Mouse (Mus musculus) forebrain, embryonic 15.5 days (tissue): ENCODE measurements around the gene Rap1b. TPM values are rescaled to one million over a fixed set of nuclear protein-coding genes. Genes with fewer than 3 reads are reported as not detected.

Experiments
- ATAC-seq: fragments of 200-750 bp; cut with Nextera tagmentation; replicated peaks from 2 replicates; pipeline ENCODE4 v1.8.0; 2017; ENCODE audit warnings: mild to moderate bottlenecking, moderate TSS enrichment, moderate library complexity
- H3K27ac ChIP-seq: fragments of 300-500 bp; sonication (generic); replicated peaks from 2 replicates; pipeline ENCODE4 v1.5.1; 2015; ENCODE audit warnings: mild to moderate bottlenecking, inconsistent platforms
- H3K27me3 ChIP-seq: fragments of 300-500 bp; sonication (generic); 2 replicates; pipeline ENCODE4 v1.6.1; 2015; ENCODE audit warnings: inconsistent platforms
- H3K36me3 ChIP-seq: fragments of 300-500 bp; sonication (generic); 2 replicates; pipeline ENCODE4 v1.6.1; 2015; ENCODE audit warnings: mild to moderate bottlenecking, inconsistent platforms
- H3K4me1 ChIP-seq: fragments of 300-500 bp; sonication (generic); 2 replicates; pipeline ENCODE4 v1.6.1; 2015; ENCODE audit warnings: inconsistent platforms
- H3K4me2 ChIP-seq: fragments of 300-500 bp; sonication (generic); replicated peaks from 2 replicates; pipeline ENCODE4 v1.6.1; 2015; ENCODE audit warnings: mild to moderate bottlenecking, inconsistent platforms
- H3K4me3 ChIP-seq: fragments of 300-500 bp; sonication (generic); 2 replicates; pipeline ENCODE4 v1.5.1; 2015; ENCODE audit warnings: mild to moderate bottlenecking, inconsistent platforms
- H3K9ac ChIP-seq: fragments of 300-500 bp; sonication (generic); replicated peaks from 2 replicates; pipeline ENCODE4 v1.6.1; 2015; ENCODE audit warnings: mild to moderate bottlenecking, inconsistent platforms
- H3K9me3 ChIP-seq: fragments of 300-500 bp; sonication (generic); 2 replicates; pipeline ENCODE4 v1.6.1; 2016; ENCODE audit warnings: inconsistent platforms
- WGBS: fragments of 180-500 bp; shearing (Covaris S2); methylation state at CpG from one replicate; pipeline ENCODE4 v1.1.7; 2015; ENCODE audit warnings: mixed read lengths; 5-methylcytosine and 5-hydroxymethylcytosine counted together
- polyA plus RNA-seq: library from polyadenylated mRNA; unstranded; fragments of >200 nt; fragmentation: Nextera tagmentation; extraction: Ambion mirVana; gene quantifications from 2 replicates; pipeline ENCODE4 v1.2.1, GENCODE M21; 2015

Gene Rap1b
- polyA plus RNA-seq, 1 experiment from 2014 or later, result 138 TPM

- Histone ChIP-seq H3K27ac (no peak overlapping the region), H3K4me1 (no peaks in the 10 kb centered on the region), H3K9me3 (no peaks in the 10 kb centered on the region), H3K4me2 (no peak overlapping the region), H3K4me3 (no peak overlapping the region), H3K36me3 (no peaks in the 10 kb centered on the region), H3K9ac (no peak overlapping the region), H3K27me3 (no peaks in the 10 kb centered on the region)
- ATAC-seq, result no peak
- 90% methylated on average over 10 of the region's 10 CpGs for WGBS
These were observed 6.9 kb upstream of the Rap1b start for GRCm38 (mm10) chr10:117852648-117853192.

- Histone ChIP-seq H3K9me3 (no peaks in the 10 kb centered on the region), H3K9ac (no peak overlapping the region), H3K4me1 (peaks cover 17% of the 10 kb centered on the region), H3K27me3 (no peaks in the 10 kb centered on the region), H3K27ac (no peak overlapping the region), H3K36me3 (no peaks in the 10 kb centered on the region), H3K4me3 (no peak overlapping the region), H3K4me2 (no peak overlapping the region)
- 34% methylated on average over 3 of the region's 3 CpGs for WGBS
- no peak for ATAC-seq
These were observed 3.1 kb upstream of the Rap1b start for GRCm38 (mm10) chr10:117848981-117849380.

- Histone ChIP-seq H3K9me3 (no peaks in the 10 kb centered on the region), H3K4me1 (peaks cover 24% of the 10 kb centered on the region), H3K4me3 (peak overlapping the region; percentile 85), H3K9ac (peak overlapping the region; percentile 88; the same call in 1 of the 2 replicates), H3K4me2 (peak overlapping the region; percentile 47), H3K36me3 (no peaks in the 10 kb centered on the region), H3K27me3 (no peaks in the 10 kb centered on the region), H3K27ac (peak overlapping the region; percentile 98; the same call in 1 of the 2 replicates)
- ATAC-seq, result no peak
- WGBS, result 38% methylated on average over 9 of the region's 9 CpGs
These were observed 961 bp upstream of the Rap1b start for GRCm38 (mm10) chr10:117846796-117847195.

GRCm38 (mm10) chr10:117846260-117846632, 411 bp upstream of the Rap1b start:
- no peaks in the 10 kb centered on the region for H3K9me3 ChIP-seq
- H3K4me1 ChIP-seq, result peaks cover 24% of the 10 kb centered on the region
- peak overlapping the region; percentile 85 for H3K4me3 ChIP-seq
- peak overlapping the region; percentile 88 for H3K9ac ChIP-seq
- peak overlapping the region; percentile 47 for H3K4me2 ChIP-seq
- peak; percentile 91 for ATAC-seq
- peak overlapping the region; percentile 98 for H3K27ac ChIP-seq
- no peaks in the 10 kb centered on the region for H3K36me3 ChIP-seq
- no peaks in the 10 kb centered on the region for H3K27me3 ChIP-seq
- 0% methylated on average over 21 of the region's 21 CpGs for WGBS

- H3K9ac ChIP-seq, result peak overlapping the region; percentile 75
- ATAC-seq, result peak; percentile 41
- 1% methylated on average over 36 of the region's 52 CpGs for WGBS
- H3K4me2 ChIP-seq, result peak overlapping the region; percentile 65
- peak overlapping the region; percentile 85 for H3K4me3 ChIP-seq
- no peaks in the 10 kb centered on the region for H3K27me3 ChIP-seq
- peaks cover 24% of the 10 kb centered on the region for H3K4me1 ChIP-seq
- H3K36me3 ChIP-seq, result no peaks in the 10 kb centered on the region
- peak overlapping the region; percentile 98 for H3K27ac ChIP-seq
- H3K9me3 ChIP-seq, result no peaks in the 10 kb centered on the region
These were observed 846 bp downstream of the Rap1b start for GRCm38 (mm10) chr10:117844782-117845596.

- WGBS, result 28% methylated on average over 5 of the region's 5 CpGs
- Histone ChIP-seq H3K9me3 (no peaks in the 10 kb centered on the region), H3K27me3 (no peaks in the 10 kb centered on the region), H3K4me3 (peak overlapping the region; percentile 85), H3K4me1 (peaks cover 24% of the 10 kb centered on the region), H3K9ac (peak overlapping the region; percentile 75; the same call in 1 of the 2 replicates), H3K27ac (no peak overlapping the region), H3K4me2 (peak overlapping the region; percentile 65), H3K36me3 (no peaks in the 10 kb centered on the region)
- ATAC-seq, result no peak
These were observed 1.6 kb downstream of the Rap1b start for GRCm38 (mm10) chr10:117844279-117844678.

- 84% methylated on average over 5 of the region's 5 CpGs for WGBS
These were observed 2.1 kb downstream of the Rap1b start for GRCm38 (mm10) chr10:117843690-117844089.

GRCm38 (mm10) chr10:117841765-117842164, 4.1 kb downstream of the Rap1b start:
- H3K4me1 ChIP-seq, result peaks cover 21% of the 10 kb centered on the region
- no peaks in the 10 kb centered on the region for H3K36me3 ChIP-seq
- no peak overlapping the region for H3K4me2 ChIP-seq
- no peak overlapping the region for H3K27ac ChIP-seq
- no peaks in the 10 kb centered on the region for H3K9me3 ChIP-seq
- H3K27me3 ChIP-seq, result no peaks in the 10 kb centered on the region
- ATAC-seq, result no peak
- H3K4me3 ChIP-seq, result no peak overlapping the region
- H3K9ac ChIP-seq, result no peak overlapping the region
- 95% methylated on average over 1 of the region's 1 CpGs for WGBS

More at GRCm38 (mm10) chr10:117843690-117844089, 2.1 kb downstream of the Rap1b start:
- H3K4me2 ChIP-seq, result no peak overlapping the region
- H3K4me3 ChIP-seq, result no peak overlapping the region
- H3K27me3 ChIP-seq, result no peaks in the 10 kb centered on the region
- ATAC-seq, result no peak
- no peaks in the 10 kb centered on the region for H3K9me3 ChIP-seq
- no peak overlapping the region for H3K9ac ChIP-seq
- H3K36me3 ChIP-seq, result no peaks in the 10 kb centered on the region
- no peak overlapping the region for H3K27ac ChIP-seq
- H3K4me1 ChIP-seq, result peaks cover 24% of the 10 kb centered on the region

- no peak for ATAC-seq
- WGBS, result 84% methylated on average over 5 of the region's 5 CpGs
These were observed 5.3 kb downstream of the Rap1b start for GRCm38 (mm10) chr10:117840431-117840995.

GRCm38 (mm10) chr10:117839737-117840136, 6.1 kb downstream of the Rap1b start:
- Histone ChIP-seq H3K9ac (no peak overlapping the region), H3K27me3 (no peaks in the 10 kb centered on the region), H3K4me3 (no peak overlapping the region), H3K9me3 (no peaks in the 10 kb centered on the region), H3K4me1 (peaks cover 14% of the 10 kb centered on the region), H3K27ac (no peak overlapping the region), H3K36me3 (no peaks in the 10 kb centered on the region), H3K4me2 (no peak overlapping the region)
- ATAC-seq, result no peak
- 94% methylated on average over 3 of the region's 3 CpGs for WGBS

More at GRCm38 (mm10) chr10:117840431-117840995, 5.3 kb downstream of the Rap1b start:
- Histone ChIP-seq H3K4me1 (peaks cover 16% of the 10 kb centered on the region), H3K4me2 (no peak overlapping the region), H3K9me3 (no peaks in the 10 kb centered on the region), H3K36me3 (no peaks in the 10 kb centered on the region), H3K4me3 (no peak overlapping the region), H3K9ac (no peak overlapping the region), H3K27ac (no peak overlapping the region), H3K27me3 (no peaks in the 10 kb centered on the region)

- 89% methylated on average over 3 of the region's 3 CpGs for WGBS
- H3K9ac ChIP-seq, result no peak overlapping the region
- no peaks in the 10 kb centered on the region for H3K27me3 ChIP-seq
- H3K27ac ChIP-seq, result no peak overlapping the region
- H3K36me3 ChIP-seq, result no peaks in the 10 kb centered on the region
- no peak overlapping the region for H3K4me3 ChIP-seq
- ATAC-seq, result no peak
- peaks cover 6% of the 10 kb centered on the region for H3K4me1 ChIP-seq
- H3K4me2 ChIP-seq, result no peak overlapping the region
- H3K9me3 ChIP-seq, result no peaks in the 10 kb centered on the region
These were observed 6.9 kb downstream of the Rap1b start for GRCm38 (mm10) chr10:117838924-117839323.

GRCm38 (mm10) chr10:117836354-117836753, 9.5 kb downstream of the Rap1b start:
- Histone ChIP-seq H3K9ac (no peak overlapping the region), H3K4me3 (no peak overlapping the region), H3K4me1 (no peaks in the 10 kb centered on the region), H3K9me3 (no peaks in the 10 kb centered on the region), H3K27me3 (no peaks in the 10 kb centered on the region), H3K4me2 (no peak overlapping the region), H3K36me3 (no peaks in the 10 kb centered on the region), H3K27ac (no peak overlapping the region)
- 83% methylated on average over 2 of the region's 2 CpGs for WGBS
- no peak for ATAC-seq
